Mouse (Mus musculus) CD8-positive naive resting alpha-beta T cell, adult 2 months (primary cell): Measurements from ENCODE around the gene Zfp131.
A peak's percentile ranks its signal among the peaks of the same experiment; 100 is the strongest.
"Not testable (repeated sequence)": the region's sequence is repeated elsewhere in the genome, so short reads cannot be mapped to it uniquely, and the experiment has no call there.

Source experiments
- DNase-seq, 2 experiments: peaks; one replicate each; pipeline ENCODE4 v3.0.0; 2022; ENCODE audit warnings: low read depth in 2 of 2, low spot score in 2 of 2

Gene Zfp131

GRCm38 (mm10) chr13:119790761-119791579, at the start of gene Zfp131:
TSS of gene Zfp131 (minus strand) at chr13:119790889.
- DNase-seq = peak; percentile 85 to 86

- not testable (repeated sequence) for DNase-seq
Observed at GRCm38 (mm10) chr13:119839982-119840381, 49.3 kb upstream of the Zfp131 start.

- DNase-seq = peak; percentile 6 to 35
Observed at GRCm38 (mm10) chr13:119837719-119838337, 47.1 kb upstream of the Zfp131 start.

GRCm38 (mm10) chr13:119836324-119836811, 45.7 kb upstream of the Zfp131 start:
- DNase-seq = not testable (repeated sequence)

- DNase-seq = peak; percentile 4 to 37
Observed at GRCm38 (mm10) chr13:119835320-119836056, 44.8 kb upstream of the Zfp131 start, which contains the start of gene D13Ertd608e. TSS of gene D13Ertd608e (plus strand) at chr13:119836006.

GRCm38 (mm10) chr13:119830116-119830515, 39.4 kb upstream of the Zfp131 start, which contains the start of gene AF067063:
TSS of gene AF067063 (minus strand) at chr13:119830216.
- not testable (repeated sequence) for DNase-seq

- no peak for DNase-seq
Observed at GRCm38 (mm10) chr13:119817579-119818206, 27.0 kb upstream of the Zfp131 start.

GRCm38 (mm10) chr13:119816798-119817197, 26.1 kb upstream of the Zfp131 start:
- no peak for DNase-seq

- DNase-seq = no peak
Observed at GRCm38 (mm10) chr13:119810031-119810430, 19.3 kb upstream of the Zfp131 start.

GRCm38 (mm10) chr13:119808937-119809336, 18.2 kb upstream of the Zfp131 start:
- DNase-seq = no peak

- DNase-seq = no peak
Observed at GRCm38 (mm10) chr13:119797656-119798055, 7.0 kb upstream of the Zfp131 start.

GRCm38 (mm10) chr13:119792791-119793404, 2.2 kb upstream of the Zfp131 start:
- no peak for DNase-seq

- DNase-seq = peak in 1 of 2 experiments; percentile 3
Observed at GRCm38 (mm10) chr13:119791580-119792135, 969 bp upstream of the Zfp131 start.

GRCm38 (mm10) chr13:119789851-119790717, 605 bp downstream of the Zfp131 start:
- peak; percentile 9 to 23 for DNase-seq

GRCm38 (mm10) chr13:119783581-119783980, 7.1 kb downstream of the Zfp131 start:
- no peak for DNase-seq

- DNase-seq = no peak
Observed at GRCm38 (mm10) chr13:119768541-119768940, 22.1 kb downstream of the Zfp131 start.

- no peak for DNase-seq
Observed at GRCm38 (mm10) chr13:119766480-119766879, 24.2 kb downstream of the Zfp131 start.

GRCm38 (mm10) chr13:119756831-119757230, 33.9 kb downstream of the Zfp131 start:
- DNase-seq = no peak
